Mouse (Mus musculus): ENCODE results near the gene Cfap61. TPM values are rescaled to one million over a fixed set of nuclear protein-coding genes. Genes with fewer than 3 reads are reported as not detected.
A peak's percentile ranks its signal among the peaks of the same experiment; 100 is the strongest.

The Cfap61 gene
- polyA plus RNA-seq, 1 experiment = not detected

GRCm38 (mm10) chr2:146063093-146064074 lies 128.8 kb downstream of the Cfap61 start:
- H3K27me3 ChIP-seq (replicated peaks) = peaks cover 8% of the 10 kb centered on the region
- no peaks in the 10 kb centered on the region for H3K9me3 ChIP-seq
- no peaks in the 10 kb centered on the region for H3K36me3 ChIP-seq (replicated peaks; ENCODE audit: low read length)
- no peak overlapping the region for H3K4me3 ChIP-seq (replicated peaks)
- no peak for TF ChIP-seq FLI1 (IDR thresholded peaks at IDR 0.05; ENCODE audit: low read length)
- no peak for TF ChIP-seq GATA1 (IDR thresholded peaks at IDR 0.05; ENCODE audit: borderline replicate concordance, low read length)
- peaks cover 27% of the 10 kb centered on the region for H3K4me1 ChIP-seq

DNA sequence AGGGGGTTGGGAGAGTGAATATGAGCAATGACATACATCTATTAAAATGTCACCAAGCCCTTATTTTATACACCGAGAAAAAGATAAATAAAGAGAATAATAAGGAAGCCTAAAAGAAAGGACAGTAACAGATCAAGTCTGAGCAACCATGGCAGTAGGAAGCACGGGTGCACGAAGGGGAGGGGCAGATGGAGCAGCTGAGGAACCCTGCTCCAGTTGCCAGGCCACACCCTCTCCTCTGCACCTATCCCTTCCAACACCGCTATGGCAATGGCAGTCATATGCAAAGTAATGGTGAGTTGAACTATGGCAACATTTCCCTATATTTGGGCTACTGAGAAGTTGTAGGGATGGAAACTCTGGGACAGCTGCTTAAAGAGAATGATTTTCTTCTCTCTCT lies 132.8 kb downstream of the Cfap61 start:
- no peak for TF ChIP-seq GATA1 (IDR thresholded peaks at IDR 0.05; ENCODE audit: borderline replicate concordance, low read length)
- TF ChIP-seq FLI1 (IDR thresholded peaks at IDR 0.05; ENCODE audit: low read length) = no peak
- Histone ChIP-seq H3K27me3 (replicated peaks) (peaks cover 8% of the 10 kb centered on the region), H3K4me3 (replicated peaks) (peak overlapping the region; percentile 75), H3K9me3 (no peaks in the 10 kb centered on the region), H3K4me1 (peaks cover 18% of the 10 kb centered on the region), H3K36me3 (replicated peaks; ENCODE audit: low read length) (no peaks in the 10 kb centered on the region)

DNA sequence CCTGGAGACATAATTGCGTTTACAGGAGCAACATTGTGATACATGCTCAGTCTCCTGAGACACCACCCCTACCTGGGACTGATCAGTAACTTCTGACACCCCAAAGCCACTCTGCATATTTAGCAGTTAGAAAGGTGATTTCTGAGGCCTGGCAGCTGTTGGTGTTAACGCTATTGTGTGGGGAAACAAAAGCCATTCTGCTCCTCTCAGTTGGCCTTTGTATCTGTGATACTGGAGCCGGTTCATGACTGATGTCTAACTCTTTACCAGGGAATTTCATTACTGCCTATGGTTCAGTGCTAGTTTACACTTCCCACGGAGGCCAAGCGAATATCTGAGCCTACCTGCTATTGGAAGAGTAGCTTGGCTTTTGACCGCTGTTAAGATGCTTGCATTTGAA lies 138.7 kb downstream of the Cfap61 start:
- H3K4me1 ChIP-seq = no peaks in the 10 kb centered on the region
- no peaks in the 10 kb centered on the region for H3K36me3 ChIP-seq (replicated peaks; ENCODE audit: low read length)
- no peak overlapping the region for H3K4me3 ChIP-seq (replicated peaks)
- no peak for TF ChIP-seq FLI1 (IDR thresholded peaks at IDR 0.05; ENCODE audit: low read length)
- H3K27me3 ChIP-seq (replicated peaks) = peaks cover 4% of the 10 kb centered on the region
- H3K9me3 ChIP-seq = no peaks in the 10 kb centered on the region

GRCm38 (mm10) chr2:146077117-146077516 lies 142.5 kb downstream of the Cfap61 start:
- TF ChIP-seq GATA1 (IDR thresholded peaks at IDR 0.05; ENCODE audit: borderline replicate concordance, low read length) (no peak), FLI1 (IDR thresholded peaks at IDR 0.05; ENCODE audit: low read length) (no peak)
- no peaks in the 10 kb centered on the region for H3K4me1 ChIP-seq

DNA sequence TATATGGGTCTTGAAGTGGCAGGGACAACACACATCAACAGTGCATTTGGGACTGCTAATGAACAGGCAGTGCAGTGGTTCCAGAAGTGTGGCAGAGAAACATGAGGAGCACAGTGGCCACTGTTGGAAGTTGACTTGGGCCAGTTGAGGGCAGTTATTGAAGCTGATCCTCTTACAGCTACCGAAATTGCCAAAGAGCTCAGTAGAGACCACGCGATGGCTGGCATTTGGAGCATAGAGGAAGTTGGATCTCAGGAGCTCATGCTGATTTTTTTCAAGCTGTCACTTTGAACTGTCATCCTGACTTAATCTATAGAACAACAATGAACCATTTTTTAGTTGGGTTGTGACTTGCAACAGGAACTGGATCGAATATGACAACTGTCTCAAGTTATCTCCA lies 145.7 kb downstream of the Cfap61 start:
- peaks cover 4% of the 10 kb centered on the region; the same call in 1 of the 2 replicates for H3K9me3 ChIP-seq
- H3K27me3 ChIP-seq (replicated peaks) = peaks cover 8% of the 10 kb centered on the region
- TF ChIP-seq GATA1 (IDR thresholded peaks at IDR 0.05; ENCODE audit: borderline replicate concordance, low read length) (no peak), FLI1 (IDR thresholded peaks at IDR 0.05; ENCODE audit: low read length) (no peak)
- no peaks in the 10 kb centered on the region for H3K36me3 ChIP-seq (replicated peaks; ENCODE audit: low read length)
- peaks cover 6% of the 10 kb centered on the region for H3K4me1 ChIP-seq
- no peak overlapping the region for H3K4me3 ChIP-seq (replicated peaks)

More at GRCm38 (mm10) chr2:146077117-146077516, 142.5 kb downstream of the Cfap61 start:
- no peaks in the 10 kb centered on the region for H3K36me3 ChIP-seq (replicated peaks; ENCODE audit: low read length)
- H3K9me3 ChIP-seq = peaks cover 4% of the 10 kb centered on the region; the same call in 1 of the 2 replicates
- no peak overlapping the region for H3K4me3 ChIP-seq (replicated peaks)
- peaks cover 7% of the 10 kb centered on the region for H3K27me3 ChIP-seq (replicated peaks)

DNA sequence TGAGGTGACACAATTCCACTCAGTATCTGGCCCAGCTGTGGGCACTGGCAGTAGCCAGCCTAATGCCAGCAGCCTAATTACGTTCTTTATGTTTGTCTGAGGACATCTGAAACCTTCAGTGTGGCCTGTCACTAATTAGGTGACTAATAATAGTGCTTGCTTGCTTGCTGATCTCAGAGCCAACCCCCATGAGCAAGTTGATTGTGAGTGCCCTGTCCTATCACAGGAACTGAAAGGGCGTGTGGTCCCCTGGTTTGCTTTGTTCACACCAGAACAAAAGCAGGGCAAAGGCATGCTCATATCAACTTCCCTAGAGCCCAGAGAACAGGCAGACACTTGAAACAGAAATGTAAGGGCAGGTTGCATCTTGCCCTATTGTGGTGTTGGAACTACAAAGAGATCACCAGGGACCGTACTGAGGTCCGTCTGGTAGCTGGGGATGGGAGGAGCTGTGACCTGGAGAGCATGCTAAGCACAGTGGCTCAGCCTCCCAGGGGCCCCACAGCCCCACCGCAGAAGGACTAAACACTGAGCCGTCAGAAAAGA lies 148.8 kb downstream of the Cfap61 start:
- H3K4me1 ChIP-seq = peaks cover 9% of the 10 kb centered on the region
- H3K9me3 ChIP-seq = peaks cover 4% of the 10 kb centered on the region; the same call in 1 of the 2 replicates
- no peak for TF ChIP-seq FLI1 (IDR thresholded peaks at IDR 0.05; ENCODE audit: low read length)
- no peak for TF ChIP-seq GATA1 (IDR thresholded peaks at IDR 0.05; ENCODE audit: borderline replicate concordance, low read length)
- peaks cover 5% of the 10 kb centered on the region for H3K27me3 ChIP-seq (replicated peaks)
- H3K4me3 ChIP-seq (replicated peaks) = no peak overlapping the region
- H3K36me3 ChIP-seq (replicated peaks; ENCODE audit: low read length) = no peaks in the 10 kb centered on the region

DNA sequence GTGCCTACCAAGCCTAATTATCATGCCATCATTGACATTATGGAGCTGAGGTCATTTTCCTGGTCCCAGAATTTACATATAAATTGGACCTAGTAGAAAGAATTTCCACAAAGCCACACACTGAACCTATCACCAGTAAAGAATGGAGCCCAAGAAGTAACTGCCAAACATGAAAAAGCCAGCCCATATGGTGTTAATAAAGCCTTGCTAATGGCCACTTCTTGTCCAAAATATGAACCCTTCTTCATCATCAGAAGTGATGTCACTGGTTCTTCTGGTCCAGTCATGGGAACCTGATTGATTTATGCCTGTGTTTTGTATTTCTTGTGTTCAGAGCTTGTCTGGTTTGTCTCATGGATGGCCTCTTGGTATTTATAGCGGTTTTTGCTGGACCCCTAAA lies 152.8 kb downstream of the Cfap61 start:
- peaks cover 2% of the 10 kb centered on the region for H3K27me3 ChIP-seq (replicated peaks)
- H3K36me3 ChIP-seq (replicated peaks; ENCODE audit: low read length) = no peaks in the 10 kb centered on the region
- no peak overlapping the region for H3K4me3 ChIP-seq (replicated peaks)
- no peak for TF ChIP-seq FLI1 (IDR thresholded peaks at IDR 0.05; ENCODE audit: low read length)
- TF ChIP-seq GATA1 (IDR thresholded peaks at IDR 0.05; ENCODE audit: borderline replicate concordance, low read length) = no peak
- H3K4me1 ChIP-seq = peaks cover 9% of the 10 kb centered on the region
- no peaks in the 10 kb centered on the region for H3K9me3 ChIP-seq

- Histone ChIP-seq H3K27me3 (replicated peaks) (no peaks in the 10 kb centered on the region), H3K36me3 (replicated peaks; ENCODE audit: low read length) (no peaks in the 10 kb centered on the region), H3K4me1 (peaks cover 3% of the 10 kb centered on the region; the same call in 1 of the 2 replicates), H3K9me3 (no peaks in the 10 kb centered on the region), H3K4me3 (replicated peaks) (no peak overlapping the region)
- TF ChIP-seq FLI1 (IDR thresholded peaks at IDR 0.05; ENCODE audit: low read length) (no peak), GATA1 (IDR thresholded peaks at IDR 0.05; ENCODE audit: borderline replicate concordance, low read length) (no peak)
Measured at GRCm38 (mm10) chr2:146089157-146089692, 154.6 kb downstream of the Cfap61 start.

DNA sequence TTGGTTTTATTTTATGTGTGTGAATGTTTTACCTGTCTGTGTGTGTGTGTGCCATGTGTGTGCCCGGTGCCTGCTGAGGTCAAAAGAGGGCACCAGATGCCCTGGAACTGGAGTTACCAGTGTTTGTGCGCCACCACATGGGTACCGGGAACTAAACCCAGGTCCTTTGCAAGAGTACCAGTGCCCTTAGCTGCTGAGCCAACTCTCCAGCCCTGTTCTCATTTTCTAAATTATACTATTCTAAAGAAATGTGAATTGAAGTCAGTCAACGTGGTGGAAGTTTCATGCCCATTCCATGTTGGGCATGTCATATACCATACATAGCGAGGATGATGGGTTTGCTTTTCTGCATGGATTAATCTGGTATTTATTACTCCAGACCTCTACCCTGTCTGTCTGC lies 162.9 kb downstream of the Cfap61 start:
- H3K36me3 ChIP-seq (replicated peaks; ENCODE audit: low read length) = no peaks in the 10 kb centered on the region
- no peak for TF ChIP-seq FLI1 (IDR thresholded peaks at IDR 0.05; ENCODE audit: low read length)
- TF ChIP-seq GATA1 (IDR thresholded peaks at IDR 0.05; ENCODE audit: borderline replicate concordance, low read length) = no peak
- peaks cover 5% of the 10 kb centered on the region; the same call in 1 of the 2 replicates for H3K9me3 ChIP-seq
- H3K4me3 ChIP-seq (replicated peaks) = peak overlapping the region; percentile 1
- peaks cover 3% of the 10 kb centered on the region; the same call in 1 of the 2 replicates for H3K4me1 ChIP-seq
- no peaks in the 10 kb centered on the region for H3K27me3 ChIP-seq (replicated peaks)
